Comparison of ENCODE assay signal across 8 mouse cellular contexts in the genomic region with DNA sequence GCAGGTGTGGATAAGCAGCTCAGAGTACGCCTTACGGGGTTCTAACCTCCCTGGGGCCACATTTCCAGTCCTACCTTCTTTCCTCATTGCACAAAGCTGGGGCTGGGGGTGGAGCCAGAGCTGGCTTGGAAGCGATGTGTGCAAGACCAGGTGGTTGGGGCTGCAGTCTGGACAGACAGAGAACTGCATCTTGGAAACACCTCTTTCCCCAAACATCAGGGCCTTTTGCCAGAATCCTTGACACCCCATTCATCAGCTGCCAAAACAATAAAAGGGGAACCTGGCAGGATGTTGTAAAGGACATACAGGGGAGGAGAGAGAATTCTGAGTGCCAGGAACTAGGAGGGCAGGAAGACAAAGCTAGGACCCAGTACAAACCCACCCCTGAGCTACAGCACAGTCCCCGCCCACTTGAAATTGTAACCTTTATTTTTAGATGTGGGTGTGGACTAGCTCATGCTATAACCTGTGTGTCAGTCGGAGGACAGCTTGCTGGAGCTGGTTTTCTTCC. TPM values are rescaled to one million over a fixed set of nuclear protein-coding genes. Genes with fewer than 3 reads are reported as not detected.
DNase-seq lines count a peak whose midpoint lies in the region; ATAC-seq and TF ChIP-seq lines count a peak whose summit lies in the region.
"Had no signal": no experiment of that assay in that cellular context is flagged by ENCODE, and none has a peak within 500 bp of the region (broad histone marks: within the 10 kb centered on the region; RNA-seq: fewer than 3 reads in every experiment).

No protein-coding gene starts in this region.

- peak; percentile 44 for DNase-seq in 3134 (ENCODE audit: extremely low read depth, insufficient read length, low spot score)
- peak; percentile 79 for DNase-seq in 3T3-L1 (ENCODE audit: low read depth, low spot score)
- DNase-seq in embryonic facial prominence, embryonic 14.5 days (ENCODE audit: low spot score), result peak; percentile 81
- DNase-seq in thymus, postnatal 25 days, result peak; percentile 51
- no peak for DNase-seq in layer of hippocampus, adult 2 months (ENCODE audit: low spot score in 2 of 2)

- H3K27ac ChIP-seq in embryonic facial prominence, embryonic 14.5 days (replicated peaks; ENCODE audit: low read depth, low read length), result no peak overlapping the region
- H3K27ac ChIP-seq in limb, embryonic 12.5 days, result peak overlapping the region; percentile 64; the same call in 1 of the 2 replicates
- H3K27ac ChIP-seq in hindbrain, embryonic 16.5 days (ENCODE audit: low read depth, low read length), result no peak overlapping the region
- no peak overlapping the region for H3K27ac ChIP-seq in layer of hippocampus, adult 2 months
- H3K27ac ChIP-seq: hindbrain, embryonic 15.5 days had no signal

- TF ChIP-seq CTCF in layer of hippocampus, adult 2 months (conservative IDR thresholded peaks at IDR 0.05), result no peak

- H3K9me3 ChIP-seq in embryonic facial prominence, embryonic 14.5 days (ENCODE audit: control insufficient read depth, low read length), result no peaks in the 10 kb centered on the region
- no peaks in the 10 kb centered on the region for H3K9me3 ChIP-seq in limb, embryonic 12.5 days
- no peaks in the 10 kb centered on the region for H3K9me3 ChIP-seq in hindbrain, embryonic 16.5 days (ENCODE audit: control insufficient read depth, low read length)
- H3K9me3 ChIP-seq: hindbrain, embryonic 15.5 days had no signal

- H3K36me3 ChIP-seq in embryonic facial prominence, embryonic 14.5 days (ENCODE audit: control insufficient read depth, insufficient read depth, low read length), result peaks cover 15% of the 10 kb centered on the region
- peaks cover 15% of the 10 kb centered on the region for H3K36me3 ChIP-seq in limb, embryonic 12.5 days
- 0 out of 2 replicates have a peak, but pooled peaks cover 6% of the 10 kb centered on the region for H3K36me3 ChIP-seq in hindbrain, embryonic 16.5 days (ENCODE audit: control insufficient read depth, insufficient read depth, low read length)

- H3K4me3 ChIP-seq in embryonic facial prominence, embryonic 14.5 days (ENCODE audit: low read depth, low read length), result no peak overlapping the region
- no peak overlapping the region for H3K4me3 ChIP-seq in limb, embryonic 12.5 days (replicated peaks)
- no peak overlapping the region for H3K4me3 ChIP-seq in hindbrain, embryonic 16.5 days (ENCODE audit: low read length)
- H3K4me3 ChIP-seq in layer of hippocampus, adult 2 months, result no peak overlapping the region
- H3K4me3 ChIP-seq: hindbrain, embryonic 15.5 days had no signal

- 30% methylated on average over 5 of the region's 5 CpGs for WGBS in embryonic facial prominence, embryonic 14.5 days
- 40% methylated on average over 5 of the region's 5 CpGs for WGBS in limb, embryonic 12.5 days
- WGBS in hindbrain, embryonic 16.5 days, result 45% methylated on average over 5 of the region's 5 CpGs

- no peaks in the 10 kb centered on the region for H3K27me3 ChIP-seq in embryonic facial prominence, embryonic 14.5 days (replicated peaks; ENCODE audit: control insufficient read depth, insufficient read depth, low read length)
- no peaks in the 10 kb centered on the region for H3K27me3 ChIP-seq in limb, embryonic 12.5 days
- no peaks in the 10 kb centered on the region for H3K27me3 ChIP-seq in hindbrain, embryonic 16.5 days (replicated peaks; ENCODE audit: control insufficient read depth, insufficient read depth, low read length)
- H3K27me3 ChIP-seq: hindbrain, embryonic 15.5 days had no signal

- H3K9ac ChIP-seq in embryonic facial prominence, embryonic 14.5 days (ENCODE audit: low read depth, low read length), result no peak overlapping the region
- no peak overlapping the region for H3K9ac ChIP-seq in limb, embryonic 12.5 days (replicated peaks)
- no peak overlapping the region for H3K9ac ChIP-seq in hindbrain, embryonic 16.5 days (ENCODE audit: low read depth, low read length)
- H3K9ac ChIP-seq: hindbrain, embryonic 15.5 days had no signal

- H3K4me1 ChIP-seq in embryonic facial prominence, embryonic 14.5 days (ENCODE audit: control insufficient read depth, insufficient read depth, low read length), result no peaks in the 10 kb centered on the region; the same call in 1 of the 2 replicates
- H3K4me1 ChIP-seq in limb, embryonic 12.5 days (replicated peaks), result peaks cover 23% of the 10 kb centered on the region
- peaks cover 9% of the 10 kb centered on the region for H3K4me1 ChIP-seq in hindbrain, embryonic 16.5 days (ENCODE audit: control insufficient read depth, insufficient read depth, low read depth, low read length)

- no peak overlapping the region for H3K4me2 ChIP-seq in embryonic facial prominence, embryonic 14.5 days (ENCODE audit: low read depth, low read length)
- peak overlapping the region; percentile 0; the same call in 1 of the 2 replicates for H3K4me2 ChIP-seq in limb, embryonic 12.5 days
- H3K4me2 ChIP-seq in hindbrain, embryonic 16.5 days (ENCODE audit: low read length), result no peak overlapping the region
- H3K4me2 ChIP-seq: hindbrain, embryonic 15.5 days had no signal

- peak; percentile 62 for ATAC-seq in embryonic facial prominence, embryonic 14.5 days (ENCODE audit: low read depth)
- no peak for ATAC-seq in limb, embryonic 12.5 days (ENCODE audit: insufficient number of reproducible peaks, insufficient read depth, low FRiP score, low TSS enrichment, low read depth)
- no peak for ATAC-seq in hindbrain, embryonic 16.5 days

RNA-seq across cellular contexts. Expression of a gene that starts 2.2 kb away (rescaled TPM):
- 31.3 and 39.5 TPM in 2 replicates for polyA plus RNA-seq in embryonic facial prominence, embryonic 14.5 days (2014; fragmentation: Nextera tagmentation; extraction: Ambion mirVana)
- polyA plus RNA-seq in limb, embryonic 12.5 days (2016; fragmentation: Nextera tagmentation; extraction: Ambion mirVana), result 47.6 and 52.1 TPM in 2 replicates
- 34.9 and 41.8 TPM in 2 replicates for polyA plus RNA-seq in hindbrain, embryonic 16.5 days (2015; fragmentation: Nextera tagmentation; extraction: Ambion mirVana)
- 10 to 100 TPM; 19.8 to 25.4 TPM for total RNA-seq in layer of hippocampus, adult 2 months (2021)

RNA-seq across cellular contexts. Expression of a gene that starts 11.0 kb away (rescaled TPM):
- polyA plus RNA-seq in embryonic facial prominence, embryonic 14.5 days (2014; fragmentation: Nextera tagmentation; extraction: Ambion mirVana), result 12.2 and 15.2 TPM in 2 replicates
- 12.5 and 14.2 TPM in 2 replicates for polyA plus RNA-seq in limb, embryonic 12.5 days (2016; fragmentation: Nextera tagmentation; extraction: Ambion mirVana)
- polyA plus RNA-seq in hindbrain, embryonic 16.5 days (2015; fragmentation: Nextera tagmentation; extraction: Ambion mirVana), result 11.1 and 12.2 TPM in 2 replicates
- total RNA-seq in layer of hippocampus, adult 2 months (2021), result 10 to 100 TPM; 43.6 to 49.2 TPM

RNA-seq across cellular contexts. Expression of a gene that starts 11.1 kb away (rescaled TPM):
- 16.5 and 18.8 TPM in 2 replicates for polyA plus RNA-seq in embryonic facial prominence, embryonic 14.5 days (2014; fragmentation: Nextera tagmentation; extraction: Ambion mirVana)
- 28.9 and 29.9 TPM in 2 replicates for polyA plus RNA-seq in limb, embryonic 12.5 days (2016; fragmentation: Nextera tagmentation; extraction: Ambion mirVana)
- 11.2 and 13.5 TPM in 2 replicates for polyA plus RNA-seq in hindbrain, embryonic 16.5 days (2015; fragmentation: Nextera tagmentation; extraction: Ambion mirVana)
- total RNA-seq in layer of hippocampus, adult 2 months (2021), result 1 to 10 TPM; 5.7 to 8.1 TPM

RNA-seq across cellular contexts. Expression of a gene that starts 30.9 kb away (rescaled TPM):
- 134 and 141 TPM in 2 replicates for polyA plus RNA-seq in embryonic facial prominence, embryonic 14.5 days (2014; fragmentation: Nextera tagmentation; extraction: Ambion mirVana)
- 127 and 128 TPM in 2 replicates for polyA plus RNA-seq in limb, embryonic 12.5 days (2016; fragmentation: Nextera tagmentation; extraction: Ambion mirVana)
- 101 and 150 TPM in 2 replicates for polyA plus RNA-seq in hindbrain, embryonic 16.5 days (2015; fragmentation: Nextera tagmentation; extraction: Ambion mirVana)
- total RNA-seq in layer of hippocampus, adult 2 months (2021), result 100 to 1,000 TPM; 160 to 174 TPM

RNA-seq across cellular contexts. Expression of a gene that starts 35.1 kb away (rescaled TPM):
- polyA plus RNA-seq in embryonic facial prominence, embryonic 14.5 days (2014; fragmentation: Nextera tagmentation; extraction: Ambion mirVana), result 1.5 TPM in 2 replicates
- polyA plus RNA-seq in limb, embryonic 12.5 days (2016; fragmentation: Nextera tagmentation; extraction: Ambion mirVana), result 3.8 and 4.5 TPM in 2 replicates
- polyA plus RNA-seq in hindbrain, embryonic 16.5 days (2015; fragmentation: Nextera tagmentation; extraction: Ambion mirVana), result 44.0 and 50.2 TPM in 2 replicates
- 10 to 100 TPM; 70.4 to 72.5 TPM for total RNA-seq in layer of hippocampus, adult 2 months (2021)

Comparison
In these comparisons a context has a peak if more than half of its experiments do, and no peak if none do; other contexts are left out.
1. DNase-seq: peak in 3134 (single experiment), 3T3-L1 (single experiment), embryonic facial prominence, embryonic 14.5 days (single experiment) and thymus, postnatal 25 days (single experiment); none in layer of hippocampus, adult 2 months (0 of 2).